Mouse (Mus musculus) forebrain, embryonic 13.5 days (tissue): ENCODE measurements at regions not wholly inside any gene's neighbourhood (a gene's known extent, or its start where the extent isn't known, plus 50 kb on each side); places are given as distances from the start of the nearest gene placed in this dataset.

ENCODE experiments used
- ATAC-seq: fragments of 200-750 bp; cut with Nextera tagmentation; 2 replicates; pipeline ENCODE4 v1.8.0; 2017
- H3K27ac ChIP-seq: fragments of 300-500 bp; sonication (generic); 2 replicates; pipeline ENCODE4 v1.5.1; 2015; ENCODE audit warnings: inconsistent platforms, mild to moderate bottlenecking, moderate library complexity
- H3K27me3 ChIP-seq: fragments of 300-500 bp; sonication (generic); 2 replicates; pipeline ENCODE4 v1.6.1; 2015; ENCODE audit warnings: mild to moderate bottlenecking, inconsistent platforms
- H3K36me3 ChIP-seq: fragments of 300-500 bp; sonication (generic); 2 replicates; pipeline ENCODE4 v1.6.1; 2015; ENCODE audit warnings: mild to moderate bottlenecking, inconsistent platforms; ENCODE audit not compliant: poor library complexity, severe bottlenecking
- H3K4me1 ChIP-seq: fragments of 300-500 bp; sonication (generic); 2 replicates; pipeline ENCODE4 v1.6.1; 2015; ENCODE audit warnings: inconsistent platforms
- H3K4me2 ChIP-seq: fragments of 300-500 bp; sonication (generic); 2 replicates; pipeline ENCODE4 v1.6.1; 2015; ENCODE audit warnings: inconsistent platforms, mild to moderate bottlenecking, moderate library complexity
- H3K4me3 ChIP-seq: fragments of 300-500 bp; sonication (generic); 2 replicates; pipeline ENCODE4 v1.5.1; 2015; ENCODE audit warnings: mild to moderate bottlenecking, inconsistent platforms
- H3K9ac ChIP-seq: fragments of 300-500 bp; sonication (generic); 2 replicates; pipeline ENCODE4 v1.6.1; 2015; ENCODE audit warnings: mild to moderate bottlenecking, inconsistent platforms
- H3K9me3 ChIP-seq: fragments of 300-500 bp; sonication (generic); replicated peaks from 2 replicates; pipeline ENCODE4 v1.6.1; 2016; ENCODE audit warnings: inconsistent platforms
- WGBS: fragments of 180-500 bp; shearing (Covaris S2); methylation state at CpG from one replicate; pipeline ENCODE4 v1.1.7; 2015; 5-methylcytosine and 5-hydroxymethylcytosine counted together

- ATAC-seq: no peak
- H3K4me2 ChIP-seq: no peak overlapping the region
- H3K4me3 ChIP-seq: no peak overlapping the region
- H3K9me3 ChIP-seq: no peaks in the 10 kb centered on the region
- no peak overlapping the region for H3K9ac ChIP-seq
- H3K4me1 ChIP-seq: no peaks in the 10 kb centered on the region
- WGBS: 90% methylated on average over 1 of the region's 1 CpGs
- H3K27ac ChIP-seq: no peak overlapping the region
- H3K36me3 ChIP-seq: no peaks in the 10 kb centered on the region
- no peaks in the 10 kb centered on the region for H3K27me3 ChIP-seq
These were observed 106.3 kb upstream of the Cd93 start for GRCm38 (mm10) chr2:148549618-148550017.

GRCm38 (mm10) chr2:148542340-148542739 is 99.0 kb upstream of the Cd93 start:
- Histone ChIP-seq H3K9me3 (no peaks in the 10 kb centered on the region), H3K36me3 (no peaks in the 10 kb centered on the region)
- no peak for ATAC-seq

GRCm38 (mm10) chr2:148537914-148538510 is 94.6 kb upstream of the Cd93 start:
- WGBS: 74% methylated on average over 3 of the region's 3 CpGs
- Histone ChIP-seq H3K36me3 (no peaks in the 10 kb centered on the region), H3K9me3 (no peaks in the 10 kb centered on the region), H3K4me3 (no peak overlapping the region), H3K9ac (no peak overlapping the region), H3K27me3 (no peaks in the 10 kb centered on the region), H3K4me2 (no peak overlapping the region), H3K4me1 (no peaks in the 10 kb centered on the region), H3K27ac (no peak overlapping the region)
- no peak for ATAC-seq

More at GRCm38 (mm10) chr2:148542340-148542739, 99.0 kb upstream of the Cd93 start:
- Histone ChIP-seq H3K27me3 (no peaks in the 10 kb centered on the region), H3K4me1 (no peaks in the 10 kb centered on the region), H3K9ac (no peak overlapping the region), H3K4me3 (no peak overlapping the region), H3K4me2 (no peak overlapping the region), H3K27ac (no peak overlapping the region)

- H3K9ac ChIP-seq: no peak overlapping the region
- no peak overlapping the region for H3K4me2 ChIP-seq
- no peak for ATAC-seq
- WGBS: 91% methylated on average over 5 of the region's 5 CpGs
- H3K9me3 ChIP-seq: no peaks in the 10 kb centered on the region
- H3K27me3 ChIP-seq: no peaks in the 10 kb centered on the region
- no peak overlapping the region for H3K27ac ChIP-seq
- no peaks in the 10 kb centered on the region for H3K36me3 ChIP-seq
- no peak overlapping the region for H3K4me3 ChIP-seq
- no peaks in the 10 kb centered on the region for H3K4me1 ChIP-seq
These were observed 93.9 kb upstream of the Cd93 start for GRCm38 (mm10) chr2:148537251-148537650.

- no peaks in the 10 kb centered on the region for H3K4me1 ChIP-seq
- H3K27ac ChIP-seq: no peak overlapping the region
- no peaks in the 10 kb centered on the region for H3K9me3 ChIP-seq
- no peak overlapping the region for H3K4me3 ChIP-seq
- H3K4me2 ChIP-seq: no peak overlapping the region
- no peak for ATAC-seq
- H3K36me3 ChIP-seq: no peaks in the 10 kb centered on the region
- H3K9ac ChIP-seq: no peak overlapping the region
- WGBS: 86% methylated on average over 3 of the region's 3 CpGs
- H3K27me3 ChIP-seq: no peaks in the 10 kb centered on the region
These were observed 93.2 kb upstream of the Cd93 start for GRCm38 (mm10) chr2:148536608-148537007.

GRCm38 (mm10) chr2:148535562-148536180 is 92.3 kb upstream of the Cd93 start:
- 47% methylated on average over 5 of the region's 5 CpGs for WGBS
- H3K4me2 ChIP-seq: no peak overlapping the region
- no peaks in the 10 kb centered on the region for H3K27me3 ChIP-seq
- no peak for ATAC-seq
- no peak overlapping the region for H3K4me3 ChIP-seq
- no peak overlapping the region for H3K9ac ChIP-seq
- no peaks in the 10 kb centered on the region for H3K4me1 ChIP-seq
- no peak overlapping the region for H3K27ac ChIP-seq
- no peaks in the 10 kb centered on the region for H3K9me3 ChIP-seq
- no peaks in the 10 kb centered on the region for H3K36me3 ChIP-seq

- no peaks in the 10 kb centered on the region for H3K36me3 ChIP-seq
- H3K4me3 ChIP-seq: no peak overlapping the region
- no peak overlapping the region for H3K9ac ChIP-seq
- H3K4me2 ChIP-seq: no peak overlapping the region
- no peak for ATAC-seq
- H3K9me3 ChIP-seq: no peaks in the 10 kb centered on the region
- WGBS: 71% methylated on average over 4 of the region's 4 CpGs
- no peaks in the 10 kb centered on the region for H3K4me1 ChIP-seq
- no peak overlapping the region for H3K27ac ChIP-seq
- no peaks in the 10 kb centered on the region for H3K27me3 ChIP-seq
These were observed 88.7 kb upstream of the Cd93 start for GRCm38 (mm10) chr2:148532051-148532450.

GRCm38 (mm10) chr2:148530546-148530945 is 87.2 kb upstream of the Cd93 start:
- H3K4me3 ChIP-seq: no peak overlapping the region
- H3K27me3 ChIP-seq: no peaks in the 10 kb centered on the region
- no peak overlapping the region for H3K27ac ChIP-seq
- 92% methylated on average over 4 of the region's 4 CpGs for WGBS
- ATAC-seq: no peak
- no peak overlapping the region for H3K9ac ChIP-seq
- H3K4me1 ChIP-seq: no peaks in the 10 kb centered on the region
- no peaks in the 10 kb centered on the region for H3K36me3 ChIP-seq
- H3K4me2 ChIP-seq: no peak overlapping the region
- no peaks in the 10 kb centered on the region for H3K9me3 ChIP-seq

- Histone ChIP-seq H3K4me2 (no peak overlapping the region), H3K36me3 (no peaks in the 10 kb centered on the region), H3K27ac (no peak overlapping the region), H3K9me3 (no peaks in the 10 kb centered on the region), H3K9ac (no peak overlapping the region), H3K27me3 (no peaks in the 10 kb centered on the region), H3K4me1 (no peaks in the 10 kb centered on the region), H3K4me3 (no peak overlapping the region)
- 70% methylated on average over 2 of the region's 2 CpGs for WGBS
- ATAC-seq: no peak
These were observed 86.5 kb upstream of the Cd93 start for GRCm38 (mm10) chr2:148529900-148530299.

- ATAC-seq: no peak
- H3K9ac ChIP-seq: no peak overlapping the region
- no peaks in the 10 kb centered on the region for H3K27me3 ChIP-seq
- no peak overlapping the region for H3K27ac ChIP-seq
- no peaks in the 10 kb centered on the region for H3K36me3 ChIP-seq
- no peak overlapping the region for H3K4me3 ChIP-seq
- 91% methylated on average over 5 of the region's 5 CpGs for WGBS
- H3K4me2 ChIP-seq: no peak overlapping the region
- no peaks in the 10 kb centered on the region for H3K4me1 ChIP-seq
- no peaks in the 10 kb centered on the region for H3K9me3 ChIP-seq
These were observed 84.4 kb upstream of the Cd93 start for GRCm38 (mm10) chr2:148527755-148528154.

GRCm38 (mm10) chr2:148525496-148525895 is 82.1 kb upstream of the Cd93 start:
- no peak overlapping the region for H3K4me3 ChIP-seq
- WGBS: 87% methylated on average over 6 of the region's 6 CpGs
- H3K27me3 ChIP-seq: no peaks in the 10 kb centered on the region
- H3K4me2 ChIP-seq: no peak overlapping the region
- ATAC-seq: no peak
- H3K4me1 ChIP-seq: no peaks in the 10 kb centered on the region
- no peaks in the 10 kb centered on the region for H3K9me3 ChIP-seq
- no peak overlapping the region for H3K27ac ChIP-seq
- H3K9ac ChIP-seq: no peak overlapping the region
- H3K36me3 ChIP-seq: no peaks in the 10 kb centered on the region

- Histone ChIP-seq H3K4me3 (no peak overlapping the region), H3K27me3 (no peaks in the 10 kb centered on the region), H3K4me1 (no peaks in the 10 kb centered on the region), H3K9me3 (no peaks in the 10 kb centered on the region), H3K9ac (no peak overlapping the region), H3K36me3 (no peaks in the 10 kb centered on the region), H3K27ac (no peak overlapping the region), H3K4me2 (no peak overlapping the region)
- WGBS: 74% methylated on average over 3 of the region's 3 CpGs
- ATAC-seq: no peak
These were observed 80.0 kb upstream of the Cd93 start for GRCm38 (mm10) chr2:148523401-148523800.

GRCm38 (mm10) chr2:148522936-148523335 is 79.6 kb upstream of the Cd93 start:
- no peak for ATAC-seq
- WGBS: 86% methylated on average over 2 of the region's 2 CpGs

More at GRCm38 (mm10) chr2:148522936-148523335, 79.6 kb upstream of the Cd93 start:
- no peaks in the 10 kb centered on the region for H3K27me3 ChIP-seq
- H3K9me3 ChIP-seq: no peaks in the 10 kb centered on the region
- no peak overlapping the region for H3K9ac ChIP-seq
- H3K4me3 ChIP-seq: no peak overlapping the region
- no peaks in the 10 kb centered on the region for H3K36me3 ChIP-seq
- H3K4me2 ChIP-seq: no peak overlapping the region
- no peaks in the 10 kb centered on the region for H3K4me1 ChIP-seq
- H3K27ac ChIP-seq: no peak overlapping the region
